Mouse (Mus musculus) neural tube, embryonic 11.5 days (tissue): ENCODE measurements around the gene Micall2. TPM values are rescaled to one million over a fixed set of nuclear protein-coding genes. Genes with fewer than 3 reads are reported as not detected.
"Not testable (repeated sequence)": the region's sequence is repeated elsewhere in the genome, so short reads cannot be mapped to it uniquely, and the experiment has no call there.

Source experiments
- ATAC-seq: fragments of 200-750 bp; cut with Nextera tagmentation; 2 replicates; pipeline ENCODE4 v1.8.0; 2017; ENCODE audit warnings: moderate number of reproducible peaks, mild to moderate bottlenecking, moderate TSS enrichment, moderate library complexity; ENCODE audit not compliant: insufficient read depth, low FRiP score, low TSS enrichment
- DNase-seq: peaks from one replicate; pipeline ENCODE4 v3.0.0-alpha.2; 2015; ENCODE audit warnings: low spot score
- H3K27ac ChIP-seq: fragments of 300-500 bp; sonication (generic); 2 replicates; pipeline ENCODE4 v1.5.1; 2014; ENCODE audit warnings: low read depth, mild to moderate bottlenecking, low read length
- H3K27me3 ChIP-seq: fragments of 300-500 bp; sonication (generic); 2 replicates; pipeline ENCODE4 v1.6.1; 2014; ENCODE audit warnings: mild to moderate bottlenecking, low read length, mixed read lengths; ENCODE audit not compliant: control insufficient read depth, insufficient read depth
- H3K36me3 ChIP-seq: fragments of 300-500 bp; sonication (generic); 2 replicates; pipeline ENCODE4 v1.6.1; 2014; ENCODE audit warnings: mild to moderate bottlenecking, low read length, moderate library complexity, mixed read lengths; ENCODE audit not compliant: control insufficient read depth, insufficient read depth
- H3K4me1 ChIP-seq: fragments of 300-500 bp; sonication (generic); 2 replicates; pipeline ENCODE4 v1.6.1; 2014; ENCODE audit warnings: low read length, mixed read lengths; ENCODE audit not compliant: control insufficient read depth, insufficient read depth
- H3K4me2 ChIP-seq: fragments of 300-500 bp; sonication (generic); 2 replicates; pipeline ENCODE4 v1.6.1; 2014; ENCODE audit warnings: low read depth, mild to moderate bottlenecking, moderate library complexity
- H3K4me3 ChIP-seq: fragments of 300-500 bp; sonication (generic); 2 replicates; pipeline ENCODE4 v1.5.1; 2014; ENCODE audit warnings: low read depth, low read length
- H3K9ac ChIP-seq: fragments of 300-500 bp; sonication (generic); 2 replicates; pipeline ENCODE4 v1.6.1; 2014; ENCODE audit warnings: mild to moderate bottlenecking, low read length
- H3K9me3 ChIP-seq: fragments of 300-500 bp; sonication (generic); 2 replicates; pipeline ENCODE4 v1.6.1; 2016; ENCODE audit warnings: low read length; ENCODE audit not compliant: control insufficient read depth
- WGBS: fragments of 180-500 bp; shearing (Covaris S2); extraction: QIAGEN DNeasy Blood & Tissue Kit; methylation state at CpG from one replicate; pipeline ENCODE4 v1.1.7; 2014; 5-methylcytosine and 5-hydroxymethylcytosine counted together
- polyA plus RNA-seq: library from polyadenylated mRNA; unstranded; fragments of >200 nt; fragmentation: Nextera tagmentation; extraction: Ambion mirVana; gene quantifications from 2 replicates; pipeline ENCODE4 v1.2.1, GENCODE M21; 2014

Gene Micall2
- polyA plus RNA-seq, 1 experiment from 2014 or later: 7.1 TPM

- H3K27ac ChIP-seq: no peak overlapping the region
- H3K4me3 ChIP-seq: no peak overlapping the region
- ATAC-seq (no peak), DNase-seq (no peak)
- H3K4me1 ChIP-seq: no peaks in the 10 kb centered on the region
- no peaks in the 10 kb centered on the region for H3K9me3 ChIP-seq
- 92% methylated on average over 12 of the region's 12 CpGs for WGBS
- H3K36me3 ChIP-seq: peaks cover 39% of the 10 kb centered on the region
- H3K27me3 ChIP-seq: no peaks in the 10 kb centered on the region
- no peak overlapping the region for H3K4me2 ChIP-seq
- H3K9ac ChIP-seq: no peak overlapping the region
These were observed 20.0 kb upstream of the Micall2 start for GRCm38 (mm10) chr5:139756135-139756534.

GRCm38 (mm10) chr5:139754753-139755152, 18.6 kb upstream of the Micall2 start:
- Histone ChIP-seq H3K4me1 (no peaks in the 10 kb centered on the region), H3K4me2 (no peak overlapping the region), H3K27ac (no peak overlapping the region), H3K27me3 (no peaks in the 10 kb centered on the region), H3K9ac (no peak overlapping the region), H3K36me3 (peaks cover 28% of the 10 kb centered on the region), H3K4me3 (no peak overlapping the region), H3K9me3 (no peaks in the 10 kb centered on the region)
- ATAC-seq (no peak), DNase-seq (peak; percentile 66)
- WGBS: 34% methylated on average over 12 of the region's 12 CpGs

GRCm38 (mm10) chr5:139750535-139750934, 14.4 kb upstream of the Micall2 start:
- DNase-seq (peak; percentile 75), ATAC-seq (peak; percentile 24; the same call in 1 of the 2 replicates)
- H3K27ac ChIP-seq: no peak overlapping the region
- no peak overlapping the region for H3K4me2 ChIP-seq
- H3K27me3 ChIP-seq: no peaks in the 10 kb centered on the region
- H3K4me1 ChIP-seq: no peaks in the 10 kb centered on the region
- H3K9me3 ChIP-seq: no peaks in the 10 kb centered on the region
- H3K9ac ChIP-seq: no peak overlapping the region
- peaks cover 12% of the 10 kb centered on the region for H3K36me3 ChIP-seq
- H3K4me3 ChIP-seq: no peak overlapping the region

GRCm38 (mm10) chr5:139749413-139750125, 13.4 kb upstream of the Micall2 start:
- no peak overlapping the region for H3K9ac ChIP-seq
- DNase-seq (no peak), ATAC-seq (no peak)
- no peak overlapping the region for H3K27ac ChIP-seq
- no peaks in the 10 kb centered on the region for H3K4me1 ChIP-seq
- H3K9me3 ChIP-seq: no peaks in the 10 kb centered on the region
- H3K36me3 ChIP-seq: peaks cover 8% of the 10 kb centered on the region
- no peak overlapping the region for H3K4me2 ChIP-seq
- no peaks in the 10 kb centered on the region for H3K27me3 ChIP-seq
- H3K4me3 ChIP-seq: no peak overlapping the region
- WGBS: 85% methylated on average over 16 of the region's 16 CpGs

DNA sequence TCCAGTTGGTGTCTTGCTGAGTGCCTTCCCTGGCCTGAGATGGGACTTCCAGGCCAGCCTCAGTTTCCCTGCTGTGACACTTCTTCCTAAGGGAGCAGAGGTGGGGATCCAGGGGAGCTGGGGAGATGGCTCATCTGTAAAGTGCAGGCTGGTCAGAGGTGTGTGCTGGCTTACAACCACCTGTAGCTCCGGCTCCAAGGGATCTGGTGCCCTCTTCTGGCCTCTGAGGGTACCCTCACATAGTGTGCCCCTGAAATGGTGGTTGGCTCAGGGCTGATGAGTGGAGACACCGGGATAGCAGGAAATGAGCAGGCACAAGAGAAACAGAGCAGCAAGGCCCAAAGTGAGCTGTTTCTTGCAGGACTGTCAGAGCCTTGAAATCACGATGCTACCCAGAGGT, 9.6 kb upstream of the Micall2 start:
- no peaks in the 10 kb centered on the region for H3K36me3 ChIP-seq
- WGBS: 9% methylated on average over 3 of the region's 3 CpGs
- ATAC-seq: no peak

GRCm38 (mm10) chr5:139742640-139743039, 6.5 kb upstream of the Micall2 start:
- WGBS: 56% methylated on average over 3 of the region's 3 CpGs
- not testable (repeated sequence) for DNase-seq, ATAC-seq, H3K9me3 ChIP-seq, H3K4me2 ChIP-seq, H3K4me3 ChIP-seq, H3K4me1 ChIP-seq, H3K27me3 ChIP-seq, H3K36me3 ChIP-seq, H3K27ac ChIP-seq, H3K9ac ChIP-seq

More for the DNA sequence above, 9.6 kb upstream of the Micall2 start:
- Histone ChIP-seq H3K27ac (no peak overlapping the region), H3K9ac (no peak overlapping the region), H3K9me3 (no peaks in the 10 kb centered on the region), H3K4me3 (no peak overlapping the region), H3K4me2 (no peak overlapping the region), H3K4me1 (no peaks in the 10 kb centered on the region), H3K27me3 (no peaks in the 10 kb centered on the region)
- peak; percentile 59 for DNase-seq

DNA sequence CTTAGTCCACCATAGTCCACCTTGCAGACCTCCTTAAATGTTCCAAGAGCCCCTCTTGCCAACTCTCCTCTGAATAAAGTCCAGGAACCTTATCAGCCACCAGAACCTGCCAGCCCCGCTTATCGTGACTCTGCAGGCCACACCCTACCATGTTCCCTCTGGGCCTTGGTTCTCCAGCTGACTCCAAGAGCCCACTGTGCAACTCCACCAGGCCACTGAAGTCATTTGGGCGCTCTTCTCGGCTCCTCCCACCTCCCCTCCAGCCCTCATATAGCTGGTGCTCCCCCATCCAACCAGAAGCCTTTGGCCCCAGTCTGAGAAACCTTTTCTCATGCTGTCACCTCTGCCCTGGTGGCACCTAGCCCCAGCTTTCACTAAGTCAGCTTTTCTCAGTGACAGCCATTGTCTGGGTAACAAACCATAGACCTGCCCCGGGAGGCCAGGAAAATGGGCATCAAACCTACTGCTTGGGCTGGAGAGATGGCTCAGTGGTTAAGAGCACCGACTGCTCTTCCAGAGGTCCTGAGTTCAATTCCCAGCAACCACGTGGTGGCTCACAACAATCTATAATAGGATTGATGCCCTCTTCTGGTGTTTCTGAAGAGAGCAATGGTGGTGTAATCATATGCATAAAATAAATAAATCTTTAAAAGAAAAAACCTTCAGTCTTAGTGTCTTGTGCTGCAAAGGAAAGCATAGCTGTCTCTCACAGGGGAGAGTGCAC, 2.6 kb upstream of the Micall2 start:
- H3K4me2 ChIP-seq: no peak overlapping the region
- H3K27ac ChIP-seq: no peak overlapping the region
- WGBS: 79% methylated on average over 7 of the region's 7 CpGs
- DNase-seq: no peak
- H3K9me3 ChIP-seq: no peaks in the 10 kb centered on the region
- H3K27me3 ChIP-seq: 0 out of 2 replicates have a peak, but pooled peaks cover 3% of the 10 kb centered on the region
- no peak overlapping the region for H3K4me3 ChIP-seq
- peaks cover 7% of the 10 kb centered on the region; the same call in 1 of the 2 replicates for H3K4me1 ChIP-seq
- H3K9ac ChIP-seq: no peak overlapping the region
- H3K36me3 ChIP-seq: no peaks in the 10 kb centered on the region
- ATAC-seq: no peak

DNA sequence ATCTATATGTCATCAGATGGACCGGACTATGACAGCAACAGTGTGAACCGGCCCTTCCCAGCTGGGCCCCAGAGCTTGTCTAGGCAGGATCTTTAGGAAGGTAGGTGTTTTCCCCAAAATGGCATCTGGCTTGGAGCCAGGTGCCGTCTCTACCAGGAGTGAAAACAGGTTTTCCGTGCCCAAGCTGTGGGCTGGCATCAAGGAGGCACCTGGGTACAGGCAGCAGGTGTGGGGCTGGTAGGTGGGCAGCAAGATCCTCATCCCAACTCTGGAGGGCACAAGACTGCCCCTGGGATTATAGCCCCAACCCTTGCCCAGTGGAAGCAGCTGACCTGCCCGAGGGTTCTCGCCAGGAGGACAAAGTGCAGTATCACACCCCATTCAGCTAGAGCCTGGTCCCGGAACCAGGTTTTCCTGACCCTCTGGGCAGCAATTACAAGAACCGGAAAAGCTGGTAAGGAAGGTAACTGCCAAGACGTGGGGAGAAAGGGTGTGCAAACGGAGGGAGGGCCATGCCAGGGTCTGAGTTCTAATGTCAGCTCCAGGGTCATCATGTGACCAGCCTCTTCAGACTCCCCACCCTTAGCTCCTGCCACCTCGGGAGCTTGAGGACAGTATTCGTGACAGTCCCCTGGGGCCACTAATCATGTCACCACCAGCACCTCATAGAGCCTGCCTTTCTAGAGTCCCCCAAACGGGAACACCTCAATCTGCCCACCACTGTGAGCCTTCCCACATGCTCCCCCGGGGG, 1.9 kb upstream of the Micall2 start:
- Histone ChIP-seq H3K36me3 (no peaks in the 10 kb centered on the region), H3K4me2 (no peak overlapping the region), H3K4me3 (no peak overlapping the region), H3K27ac (no peak overlapping the region), H3K27me3 (0 out of 2 replicates have a peak, but pooled peaks cover 3% of the 10 kb centered on the region), H3K9ac (no peak overlapping the region), H3K4me1 (peaks cover 7% of the 10 kb centered on the region; the same call in 1 of the 2 replicates), H3K9me3 (no peaks in the 10 kb centered on the region)
- 81% methylated on average over 14 of the region's 14 CpGs for WGBS
- ATAC-seq: no peak
- DNase-seq: no peak
